Mouse (Mus musculus) kidney, embryonic 16.5 days (tissue): ENCODE data around the gene Kmt5b. TPM values are rescaled to one million over a fixed set of nuclear protein-coding genes. Genes with fewer than 3 reads are reported as not detected.
A peak's percentile ranks its signal among the peaks of the same experiment; 100 is the strongest.

Experiments
- ATAC-seq: fragments of 200-750 bp; cut with Nextera tagmentation; 2 replicates; pipeline ENCODE4 v1.8.0; 2017; ENCODE audit warnings: moderate TSS enrichment; ENCODE audit not compliant: low FRiP score, low TSS enrichment
- H3K27ac ChIP-seq: fragments of 300-500 bp; sonication (generic); 2 replicates; pipeline ENCODE4 v1.5.1; 2014; ENCODE audit warnings: low read length
- H3K27me3 ChIP-seq: fragments of 300-500 bp; sonication (generic); 2 replicates; pipeline ENCODE4 v1.6.1; 2014; ENCODE audit warnings: low read length, control low read depth, mixed read lengths; ENCODE audit not compliant: insufficient read depth
- H3K36me3 ChIP-seq: fragments of 300-500 bp; sonication (generic); 2 replicates; pipeline ENCODE4 v1.6.1; 2014; ENCODE audit warnings: low read length, control low read depth, mixed read lengths; ENCODE audit not compliant: insufficient read depth
- H3K4me1 ChIP-seq: fragments of 300-500 bp; sonication (generic); 2 replicates; pipeline ENCODE4 v1.6.1; 2014; ENCODE audit warnings: low read length, control low read depth, mixed read lengths; ENCODE audit not compliant: insufficient read depth
- H3K4me2 ChIP-seq: fragments of 300-500 bp; sonication (generic); replicated peaks from 2 replicates; pipeline ENCODE4 v1.6.1; 2014; ENCODE audit warnings: low read depth, low read length
- H3K4me3 ChIP-seq: fragments of 300-500 bp; sonication (generic); 2 replicates; pipeline ENCODE4 v1.5.1; 2014; ENCODE audit warnings: mild to moderate bottlenecking, low read length
- H3K9ac ChIP-seq: fragments of 300-500 bp; sonication (generic); replicated peaks from 2 replicates; pipeline ENCODE4 v1.6.1; 2014; ENCODE audit warnings: low read length
- H3K9me3 ChIP-seq: fragments of 300-500 bp; sonication (generic); 2 replicates; pipeline ENCODE4 v1.6.1; 2016; ENCODE audit warnings: low read length, control low read depth
- WGBS: fragments of 180-500 bp; shearing (Covaris S2); extraction: QIAGEN DNeasy Blood & Tissue Kit; methylation state at CpG from one replicate; pipeline ENCODE4 v1.1.7; 2014; 5-methylcytosine and 5-hydroxymethylcytosine counted together
- polyA plus RNA-seq: library from polyadenylated mRNA; unstranded; fragments of >200 nt; fragmentation: Nextera tagmentation; extraction: Ambion mirVana; gene quantifications from 2 replicates; pipeline ENCODE4 v1.2.1, GENCODE M21; 2015

The Kmt5b gene
- polyA plus RNA-seq, 1 experiment from 2014 or later, result 28.1 TPM

DNA sequence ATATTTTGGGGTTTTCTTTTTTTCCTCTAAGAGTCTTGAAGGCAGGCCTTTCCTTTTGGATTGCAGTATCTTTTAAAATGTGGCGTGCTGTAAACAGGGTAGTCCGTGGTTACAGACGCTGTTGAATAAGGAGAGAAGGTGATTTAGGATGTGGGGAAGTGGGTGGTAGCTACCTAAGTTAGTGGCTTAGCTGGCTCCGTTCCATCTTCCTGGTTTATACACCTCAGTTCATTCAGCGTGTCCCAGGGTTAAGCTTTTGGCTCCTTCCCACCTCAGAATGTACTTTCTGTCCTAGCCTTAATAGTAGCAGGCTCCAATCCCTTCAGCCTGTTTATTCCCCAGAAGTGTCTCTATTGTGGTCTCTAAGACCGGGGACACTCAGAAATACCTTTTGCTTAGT is 87.9 kb downstream of the Kmt5b start:
- peak overlapping the region; percentile 38 for H3K4me2 ChIP-seq
- H3K27ac ChIP-seq, result peak overlapping the region; percentile 27; the same call in 1 of the 2 replicates

DNA sequence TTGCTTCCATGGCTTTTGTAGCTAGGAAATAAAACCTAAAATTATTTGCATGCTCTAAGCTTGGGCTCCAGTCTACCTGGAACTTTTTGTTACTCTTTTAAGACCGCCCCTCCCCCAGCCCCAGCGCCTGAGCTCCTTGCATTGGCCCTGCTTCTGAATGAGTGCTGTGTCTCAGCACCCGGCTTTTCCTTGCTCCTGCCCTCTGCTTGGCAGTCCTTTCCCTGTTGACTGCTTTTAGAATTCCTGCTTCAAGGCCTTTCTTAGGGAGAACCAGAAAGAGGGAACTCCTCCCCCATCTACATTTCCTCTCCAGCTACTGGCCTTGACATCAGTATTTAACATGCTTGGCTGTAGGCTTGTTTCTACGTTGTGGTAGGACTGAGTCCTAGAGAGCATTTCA is 88.4 kb downstream of the Kmt5b start:
- peak overlapping the region; percentile 27 for H3K27ac ChIP-seq
- 0 out of 2 replicates have a peak overlapping the region, but pooled peaks have one; percentile 17 for H3K9ac ChIP-seq
- no peaks in the 10 kb centered on the region for H3K36me3 ChIP-seq
- 16% methylated on average over 4 of the region's 4 CpGs for WGBS
- no peaks in the 10 kb centered on the region for H3K27me3 ChIP-seq
- H3K4me2 ChIP-seq, result peak overlapping the region; percentile 38
- H3K4me3 ChIP-seq, result peak overlapping the region; percentile 5; the same call in 1 of the 2 replicates
- no peaks in the 10 kb centered on the region for H3K9me3 ChIP-seq
- H3K4me1 ChIP-seq, result peaks cover 38% of the 10 kb centered on the region
- ATAC-seq, result no peak

More for the DNA sequence above, 87.9 kb downstream of the Kmt5b start:
- Histone ChIP-seq H3K36me3 (no peaks in the 10 kb centered on the region), H3K27me3 (no peaks in the 10 kb centered on the region), H3K9me3 (no peaks in the 10 kb centered on the region), H3K9ac (no peak overlapping the region), H3K4me1 (peaks cover 40% of the 10 kb centered on the region), H3K4me3 (peak overlapping the region; percentile 5; the same call in 1 of the 2 replicates)
- WGBS, result 56% methylated on average over 6 of the region's 6 CpGs
- ATAC-seq, result no peak

DNA sequence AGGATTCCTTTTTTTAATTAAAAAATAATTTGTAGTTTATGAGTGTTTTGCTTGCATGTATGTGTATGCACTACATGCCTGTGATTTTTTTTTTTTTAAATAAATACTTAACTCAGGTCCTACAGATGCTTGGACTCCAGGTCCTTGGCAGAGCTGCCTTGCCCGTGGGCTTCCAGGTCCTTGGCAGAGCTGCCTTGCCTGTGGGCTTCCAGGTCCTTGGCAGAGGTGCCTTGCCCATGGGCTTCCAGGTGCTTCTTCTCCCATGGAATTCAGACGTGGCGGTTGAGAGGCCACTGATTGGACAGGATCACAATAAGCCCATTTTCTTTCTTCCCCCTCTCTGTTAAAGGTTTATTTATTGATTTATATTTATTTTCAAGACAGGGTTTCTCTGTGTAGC is 90.0 kb downstream of the Kmt5b start:
- ATAC-seq, result no peak
- Histone ChIP-seq H3K27ac (no peak overlapping the region), H3K4me2 (no peak overlapping the region), H3K4me3 (no peak overlapping the region), H3K9me3 (no peaks in the 10 kb centered on the region), H3K27me3 (no peaks in the 10 kb centered on the region), H3K4me1 (peaks cover 31% of the 10 kb centered on the region), H3K9ac (no peak overlapping the region), H3K36me3 (no peaks in the 10 kb centered on the region; the same call in 1 of the 2 replicates)
- 73% methylated on average over 3 of the region's 3 CpGs for WGBS

DNA sequence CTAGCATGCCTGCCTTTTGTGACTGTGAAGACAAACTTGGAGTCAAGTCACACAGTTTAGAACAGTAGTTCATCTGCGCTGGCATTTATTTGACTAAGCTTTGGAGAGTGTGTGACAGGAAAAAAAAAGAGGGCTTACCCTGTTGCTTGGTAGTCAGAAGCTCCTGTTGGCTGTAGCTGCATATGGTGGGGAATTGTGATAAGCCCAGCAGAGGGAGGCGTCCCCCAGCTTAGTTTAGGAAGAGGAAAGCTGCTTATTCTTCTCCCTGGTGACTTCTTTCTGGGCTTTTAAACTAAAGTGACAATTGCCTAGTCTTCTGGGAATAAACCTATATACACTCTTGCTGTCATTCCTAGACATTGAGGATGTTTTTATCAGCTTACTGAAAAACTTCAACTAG is 95.5 kb downstream of the Kmt5b start:
- H3K4me2 ChIP-seq, result no peak overlapping the region
- H3K9me3 ChIP-seq, result peaks cover 5% of the 10 kb centered on the region; the same call in 1 of the 2 replicates
- H3K9ac ChIP-seq, result no peak overlapping the region
- H3K27me3 ChIP-seq, result no peaks in the 10 kb centered on the region
- H3K36me3 ChIP-seq, result peaks cover 16% of the 10 kb centered on the region
- 73% methylated on average over 2 of the region's 2 CpGs for WGBS
- no peak overlapping the region for H3K4me3 ChIP-seq
- no peaks in the 10 kb centered on the region for H3K4me1 ChIP-seq
- no peak for ATAC-seq
- H3K27ac ChIP-seq, result no peak overlapping the region

DNA sequence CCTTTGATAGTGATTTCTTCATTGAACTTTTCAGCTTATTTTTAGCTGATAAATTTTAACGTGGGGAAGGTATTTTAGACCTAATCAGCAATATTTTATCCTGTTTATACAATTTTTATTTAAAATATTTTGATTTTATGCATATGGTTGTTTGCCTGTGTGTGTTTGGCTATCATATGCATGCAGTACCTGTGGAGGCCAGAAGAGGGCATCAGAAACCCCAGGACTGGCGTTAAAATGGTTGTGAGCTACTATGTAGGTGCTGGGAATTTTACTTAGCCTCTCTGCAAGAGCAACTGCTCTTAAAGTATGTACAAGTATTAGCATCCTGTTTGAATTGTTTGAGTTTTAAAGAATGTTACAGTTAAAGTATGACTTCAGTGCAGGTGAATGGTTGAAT is 97.7 kb downstream of the Kmt5b start:
- no peak overlapping the region for H3K4me2 ChIP-seq
- ATAC-seq, result no peak
- H3K9me3 ChIP-seq, result peaks cover 5% of the 10 kb centered on the region; the same call in 1 of the 2 replicates
- no peak overlapping the region for H3K27ac ChIP-seq
- H3K4me1 ChIP-seq, result no peaks in the 10 kb centered on the region
- no peaks in the 10 kb centered on the region for H3K27me3 ChIP-seq
- H3K9ac ChIP-seq, result no peak overlapping the region
- peaks cover 16% of the 10 kb centered on the region for H3K36me3 ChIP-seq
- H3K4me3 ChIP-seq, result no peak overlapping the region
- WGBS, result 91% methylated on average over 2 of the region's 2 CpGs

Other genes with a start within 250 kb of the Kmt5b start
- 67.7 and 68.7 TPM in 2 replicates for gene Ppp6r3, start 191.7 kb upstream of the Kmt5b start, polyA plus RNA-seq
- gene Lrp5, start 80.9 kb upstream of the Kmt5b start, polyA plus RNA-seq, result 7.0 TPM in 2 replicates
- 46.1 and 46.4 TPM in 2 replicates for gene 1810055G02Rik, start 59.1 kb upstream of the Kmt5b start, polyA plus RNA-seq
- 58.0 and 65.6 TPM in 2 replicates for gene Chka, start 84.4 kb downstream of the Kmt5b start, polyA plus RNA-seq
- gene Tcirg1, start 139.7 kb downstream of the Kmt5b start, polyA plus RNA-seq, result 56.1 and 62.7 TPM in 2 replicates
- 365 and 401 TPM in 2 replicates for gene Ndufs8, start 145.4 kb downstream of the Kmt5b start, polyA plus RNA-seq
- 3.9 and 5.1 TPM in 2 replicates for gene Aldh3b1, start 162.4 kb downstream of the Kmt5b start, polyA plus RNA-seq
- 19.4 and 23.1 TPM in 2 replicates for gene Unc93b1, start 167.8 kb downstream of the Kmt5b start, polyA plus RNA-seq
- gene Aldh3b3, start 191.2 kb downstream of the Kmt5b start, polyA plus RNA-seq, result not detected in 2 replicates
- gene Aldh3b2, start 204.9 kb downstream of the Kmt5b start, polyA plus RNA-seq, result 3.7 and 5.1 TPM in 2 replicates
- 44.8 and 47.5 TPM in 2 replicates for gene Acy3, start 219.1 kb downstream of the Kmt5b start, polyA plus RNA-seq
- gene Tbx10, start 225.3 kb downstream of the Kmt5b start, polyA plus RNA-seq, result 1.5 TPM in 2 replicates
- gene Nudt8, start 233.2 kb downstream of the Kmt5b start, polyA plus RNA-seq, result 36.2 and 39.8 TPM in 2 replicates
- 3.9 and 5.2 TPM in 2 replicates for gene Gm49405, start 233.2 kb downstream of the Kmt5b start, polyA plus RNA-seq
- gene Doc2g, start 235.9 kb downstream of the Kmt5b start, polyA plus RNA-seq, result 5.3 and 6.1 TPM in 2 replicates
- gene Ndufv1, start 245.4 kb downstream of the Kmt5b start, polyA plus RNA-seq, result 261 and 285 TPM in 2 replicates